Mouse (Mus musculus) lung, postnatal 0 days (tissue): ENCODE data around the gene Wdr20. TPM values are rescaled to one million over a fixed set of nuclear protein-coding genes. Genes with fewer than 3 reads are reported as not detected.

Experiments
- ATAC-seq: fragments of 200-750 bp; cut with Nextera tagmentation; 2 replicates; pipeline ENCODE4 v1.8.0; 2017; ENCODE audit warnings: moderate library complexity
- DNase-seq: peaks from one replicate; pipeline ENCODE4 v3.0.0-alpha.2; 2016; ENCODE audit warnings: low spot score
- H3K27ac ChIP-seq: fragments of 300-500 bp; sonication (generic); 2 replicates; pipeline ENCODE4 v1.5.1; 2014; ENCODE audit warnings: antibody characterized with exemption, mild to moderate bottlenecking, low read length, mixed read lengths
- H3K27me3 ChIP-seq: fragments of 300-500 bp; sonication (generic); replicated peaks from 2 replicates; pipeline ENCODE4 v1.6.1; 2014; ENCODE audit warnings: low read length, mixed read lengths; ENCODE audit not compliant: insufficient read depth
- H3K36me3 ChIP-seq: fragments of 300-500 bp; sonication (generic); 2 replicates; pipeline ENCODE4 v1.6.1; 2014; ENCODE audit warnings: low read length, mixed read lengths; ENCODE audit not compliant: insufficient read depth
- H3K4me1 ChIP-seq: fragments of 300-500 bp; sonication (generic); 2 replicates; pipeline ENCODE4 v1.6.1; 2014; ENCODE audit warnings: antibody characterized with exemption, low read depth, low read length, mixed read lengths; ENCODE audit not compliant: insufficient read depth
- H3K4me2 ChIP-seq: fragments of 300-500 bp; sonication (generic); replicated peaks from 2 replicates; pipeline ENCODE4 v1.6.1; 2014; ENCODE audit warnings: low read depth, mild to moderate bottlenecking, low read length, moderate library complexity, mixed read lengths
- H3K4me3 ChIP-seq: fragments of 300-500 bp; sonication (generic); 2 replicates; pipeline ENCODE4 v1.5.1; 2014; ENCODE audit warnings: low read depth, low read length
- H3K9ac ChIP-seq: fragments of 300-500 bp; sonication (generic); replicated peaks from 2 replicates; pipeline ENCODE4 v1.6.1; 2014; ENCODE audit warnings: low read depth, mild to moderate bottlenecking
- H3K9me3 ChIP-seq: fragments of 300-500 bp; sonication (generic); 2 replicates; pipeline ENCODE4 v1.6.1; 2016; ENCODE audit warnings: low read length, mixed read lengths
- CTCF ChIP-seq: IDR thresholded peaks from 2 replicates; pipeline ENCODE4 v1.5.1; 2016; ENCODE audit warnings: antibody characterized with exemption, mild to moderate bottlenecking
- EP300 ChIP-seq: IDR thresholded peaks from 2 replicates; pipeline ENCODE4 v1.6.1; 2016; ENCODE audit warnings: antibody characterized with exemption, mild to moderate bottlenecking, control low read depth
- WGBS: fragments of 180-500 bp; shearing (Covaris S2); extraction: QIAGEN DNeasy Blood & Tissue Kit; methylation state at CpG from one replicate; pipeline ENCODE4 v1.1.7; 2014; 5-methylcytosine and 5-hydroxymethylcytosine counted together
- polyA plus RNA-seq: library from polyadenylated mRNA; unstranded; fragments of >200 nt; fragmentation: Nextera tagmentation; extraction: Ambion mirVana; gene quantifications from 2 replicates; pipeline ENCODE4 v1.2.1, GENCODE M21; 2015

The Wdr20 gene
- polyA plus RNA-seq, 1 experiment from 2014 or later: 12.5 TPM

GRCm38 (mm10) chr12:110779296-110779695 lies 41.6 kb downstream of the Wdr20 start:
- no peak overlapping the region for H3K9ac ChIP-seq
- H3K4me1 ChIP-seq: peaks cover 5% of the 10 kb centered on the region; the same call in 1 of the 2 replicates
- H3K9me3 ChIP-seq: no peaks in the 10 kb centered on the region
- H3K36me3 ChIP-seq: no peaks in the 10 kb centered on the region
- H3K27ac ChIP-seq: no peak overlapping the region
- no peaks in the 10 kb centered on the region for H3K27me3 ChIP-seq
- H3K4me3 ChIP-seq: no peak overlapping the region
- 48% methylated on average over 7 of the region's 7 CpGs for WGBS
- DNase-seq (peak; percentile 18), ATAC-seq (no peak)
- H3K4me2 ChIP-seq: no peak overlapping the region
- no peak for TF ChIP-seq CTCF
- TF ChIP-seq EP300: no peak

GRCm38 (mm10) chr12:110781181-110781580 lies 43.4 kb downstream of the Wdr20 start:
- Histone ChIP-seq H3K27ac (no peak overlapping the region), H3K4me2 (no peak overlapping the region), H3K4me3 (no peak overlapping the region), H3K36me3 (no peaks in the 10 kb centered on the region), H3K9ac (no peak overlapping the region), H3K27me3 (no peaks in the 10 kb centered on the region), H3K9me3 (no peaks in the 10 kb centered on the region), H3K4me1 (no peaks in the 10 kb centered on the region; the same call in 1 of the 2 replicates)
- ATAC-seq (no peak), DNase-seq (no peak)
- TF ChIP-seq EP300 (no peak), CTCF (no peak)
- 86% methylated on average over 8 of the region's 8 CpGs for WGBS

GRCm38 (mm10) chr12:110782278-110782677 lies 44.5 kb downstream of the Wdr20 start:
- Histone ChIP-seq H3K4me2 (no peak overlapping the region), H3K9me3 (no peaks in the 10 kb centered on the region), H3K36me3 (no peaks in the 10 kb centered on the region), H3K9ac (no peak overlapping the region), H3K27me3 (no peaks in the 10 kb centered on the region), H3K4me3 (no peak overlapping the region), H3K27ac (no peak overlapping the region), H3K4me1 (no peaks in the 10 kb centered on the region; the same call in 1 of the 2 replicates)
- DNase-seq (no peak), ATAC-seq (no peak)
- no peak for TF ChIP-seq EP300
- 97% methylated on average over 1 of the region's 1 CpGs for WGBS

- H3K36me3 ChIP-seq: no peaks in the 10 kb centered on the region
- no peaks in the 10 kb centered on the region for H3K9me3 ChIP-seq
- no peak overlapping the region for H3K4me3 ChIP-seq
- ATAC-seq (no peak), DNase-seq (no peak)
- no peak overlapping the region for H3K27ac ChIP-seq
- no peaks in the 10 kb centered on the region for H3K27me3 ChIP-seq
- 95% methylated on average over 2 of the region's 2 CpGs for WGBS
- no peak overlapping the region for H3K4me2 ChIP-seq
- TF ChIP-seq CTCF: no peak
- no peak for TF ChIP-seq EP300
- H3K4me1 ChIP-seq: no peaks in the 10 kb centered on the region
- no peak overlapping the region for H3K9ac ChIP-seq
Observed at GRCm38 (mm10) chr12:110784211-110784610, 46.5 kb downstream of the Wdr20 start.

- ATAC-seq: no peak
- H3K4me3 ChIP-seq: no peak overlapping the region
- 0 out of 2 replicates have a peak, but pooled peaks cover 3% of the 10 kb centered on the region for H3K36me3 ChIP-seq
- H3K27ac ChIP-seq: no peak overlapping the region
- no peak for TF ChIP-seq CTCF
- TF ChIP-seq EP300: no peak
- H3K27me3 ChIP-seq: no peaks in the 10 kb centered on the region
- H3K9me3 ChIP-seq: no peaks in the 10 kb centered on the region
- WGBS: 77% methylated on average over 4 of the region's 4 CpGs
- no peak overlapping the region for H3K9ac ChIP-seq
- no peak overlapping the region for H3K4me2 ChIP-seq
- no peak for DNase-seq
- H3K4me1 ChIP-seq: no peaks in the 10 kb centered on the region
Observed at GRCm38 (mm10) chr12:110786243-110786642, 48.5 kb downstream of the Wdr20 start.

- 92% methylated on average over 4 of the region's 4 CpGs for WGBS
- ATAC-seq: no peak
- H3K9ac ChIP-seq: no peak overlapping the region
- H3K9me3 ChIP-seq: no peaks in the 10 kb centered on the region
- no peak overlapping the region for H3K27ac ChIP-seq
- H3K4me3 ChIP-seq: no peak overlapping the region
- H3K36me3 ChIP-seq: 0 out of 2 replicates have a peak, but pooled peaks cover 3% of the 10 kb centered on the region
- TF ChIP-seq EP300 (no peak), CTCF (no peak)
- H3K4me1 ChIP-seq: no peaks in the 10 kb centered on the region
- no peak overlapping the region for H3K4me2 ChIP-seq
- no peaks in the 10 kb centered on the region for H3K27me3 ChIP-seq
- no peak for DNase-seq
Observed at GRCm38 (mm10) chr12:110790580-110790979, 52.8 kb downstream of the Wdr20 start.

- Histone ChIP-seq H3K27me3 (no peaks in the 10 kb centered on the region), H3K27ac (no peak overlapping the region), H3K4me1 (no peaks in the 10 kb centered on the region), H3K4me3 (no peak overlapping the region), H3K4me2 (no peak overlapping the region), H3K36me3 (0 out of 2 replicates have a peak, but pooled peaks cover 3% of the 10 kb centered on the region), H3K9me3 (no peaks in the 10 kb centered on the region), H3K9ac (no peak overlapping the region)
- WGBS: 91% methylated on average over 8 of the region's 8 CpGs
- no peak for TF ChIP-seq CTCF
- no peak for TF ChIP-seq EP300
- DNase-seq (no peak), ATAC-seq (no peak)
Observed at GRCm38 (mm10) chr12:110791026-110791425, 53.3 kb downstream of the Wdr20 start.
